In genomic region chr12:44328381-44329315, GRCm38 (mm10) we compare ENCODE assay signal across 7 mouse cellular contexts. TPM values are rescaled to one million over a fixed set of nuclear protein-coding genes. Genes with fewer than 3 reads are reported as not detected.
A peak's percentile ranks its signal among the peaks of the same experiment; 100 is the strongest.
DNase-seq lines count a peak whose midpoint lies in the region; ATAC-seq lines count a peak whose summit lies in the region.

TSS of gene Nrcam (plus strand) at chr12:44328885.

- peaks cover 35% of the 10 kb centered on the region for H3K4me1 ChIP-seq in forebrain, embryonic 13.5 days
- no peaks in the 10 kb centered on the region for H3K4me1 ChIP-seq in hindbrain, embryonic 11.5 days (replicated peaks; ENCODE audit: control insufficient read depth, insufficient read depth, low read length)

- peak; percentile 76 for ATAC-seq in forebrain, embryonic 13.5 days
- peak; percentile 77 for ATAC-seq in hindbrain, embryonic 11.5 days (ENCODE audit: low FRiP score)

- peak within 1 kb of the TSS; percentile 83 for H3K4me2 ChIP-seq in forebrain, embryonic 13.5 days
- peak within 1 kb of the TSS; percentile 85 for H3K4me2 ChIP-seq in hindbrain, embryonic 11.5 days (replicated peaks; ENCODE audit: low read depth, low read length)

- H3K4me3 ChIP-seq in forebrain, embryonic 13.5 days: peak within 1 kb of the TSS; percentile 86
- H3K4me3 ChIP-seq in hindbrain, embryonic 11.5 days (ENCODE audit: low read depth, low read length): peak within 1 kb of the TSS; percentile 73

- H3K27ac ChIP-seq in forebrain, embryonic 13.5 days: peak within 1 kb of the TSS; percentile 92
- peak within 1 kb of the TSS; percentile 93 for H3K27ac ChIP-seq in hindbrain, embryonic 11.5 days (ENCODE audit: low read depth, low read length)

- no peaks in the 10 kb centered on the region for H3K9me3 ChIP-seq in forebrain, embryonic 13.5 days (replicated peaks)
- no peaks in the 10 kb centered on the region for H3K9me3 ChIP-seq in hindbrain, embryonic 11.5 days (ENCODE audit: control insufficient read depth, low read length)

- peak within 1 kb of the TSS; percentile 88 for H3K9ac ChIP-seq in forebrain, embryonic 13.5 days
- H3K9ac ChIP-seq in hindbrain, embryonic 11.5 days (ENCODE audit: low read depth, low read length): peak within 1 kb of the TSS; percentile 81

- H3K36me3 ChIP-seq in forebrain, embryonic 13.5 days (ENCODE audit: poor library complexity, severe bottlenecking): no peaks in the 10 kb centered on the region
- H3K36me3 ChIP-seq in hindbrain, embryonic 11.5 days (ENCODE audit: control insufficient read depth, insufficient read depth, low read length): no peaks in the 10 kb centered on the region

- 2% methylated on average over 72 of the region's 74 CpGs for WGBS in forebrain, embryonic 13.5 days
- WGBS in hindbrain, embryonic 11.5 days: 2% methylated on average over 53 of the region's 74 CpGs

- no peaks in the 10 kb centered on the region for H3K27me3 ChIP-seq in forebrain, embryonic 13.5 days
- no peaks in the 10 kb centered on the region for H3K27me3 ChIP-seq in hindbrain, embryonic 11.5 days (ENCODE audit: control insufficient read depth, insufficient read depth, low read length)

- DNase-seq in WW6 (ENCODE audit: low read depth, low spot score): peak; percentile 31
- peak; percentile 19 for DNase-seq in c-Kit-positive CD71-negative TER-119-negative erythroid progenitor cells, embryonic 14.5 days (ENCODE audit: low read depth)
- DNase-seq in hindbrain, embryonic 11.5 days (ENCODE audit: low spot score): peak; percentile 85
- peak; percentile 76 for DNase-seq in layer of hippocampus, postnatal 36 days
- DNase-seq in lung, postnatal 36 days: peak; percentile 12
- peak; percentile 83 for DNase-seq in right cerebral cortex, postnatal 25 days

RNA-seq across cellular contexts. Expression of gene Nrcam, which starts in this region (rescaled TPM):
- 83.7 and 91.2 TPM in 2 replicates for polyA plus RNA-seq in forebrain, embryonic 13.5 days (2015; fragmentation: Nextera tagmentation; extraction: Ambion mirVana)
- 67.6 and 82.8 TPM in 2 replicates for polyA plus RNA-seq in hindbrain, embryonic 11.5 days (2014; fragmentation: Nextera tagmentation; extraction: Ambion mirVana)
- total RNA-seq in layer of hippocampus, postnatal 36 days (2021): 100 to 1,000 TPM; 531 TPM

Comparison
In these comparisons a context has a peak if more than half of its experiments do, and no peak if none do; other contexts are left out.
1. Peak in every context shown above with its lines: DNase-seq, ATAC-seq, H3K4me3 ChIP-seq and H3K27ac ChIP-seq.
2. DNase-seq: peak in every context shown above with its lines; median percentile 85 in hindbrain, embryonic 11.5 days; 83 in right cerebral cortex, postnatal 25 days; 76 in layer of hippocampus, postnatal 36 days; 31 in WW6; 19 in c-Kit-positive CD71-negative TER-119-negative erythroid progenitor cells, embryonic 14.5 days; 12 in lung, postnatal 36 days.